Mouse (Mus musculus): ENCODE data around the gene Syf2.
"Not testable (repeated sequence)": the region's sequence is repeated elsewhere in the genome, so short reads cannot be mapped to it uniquely, and the experiment has no call there.

The Syf2 gene

DNA sequence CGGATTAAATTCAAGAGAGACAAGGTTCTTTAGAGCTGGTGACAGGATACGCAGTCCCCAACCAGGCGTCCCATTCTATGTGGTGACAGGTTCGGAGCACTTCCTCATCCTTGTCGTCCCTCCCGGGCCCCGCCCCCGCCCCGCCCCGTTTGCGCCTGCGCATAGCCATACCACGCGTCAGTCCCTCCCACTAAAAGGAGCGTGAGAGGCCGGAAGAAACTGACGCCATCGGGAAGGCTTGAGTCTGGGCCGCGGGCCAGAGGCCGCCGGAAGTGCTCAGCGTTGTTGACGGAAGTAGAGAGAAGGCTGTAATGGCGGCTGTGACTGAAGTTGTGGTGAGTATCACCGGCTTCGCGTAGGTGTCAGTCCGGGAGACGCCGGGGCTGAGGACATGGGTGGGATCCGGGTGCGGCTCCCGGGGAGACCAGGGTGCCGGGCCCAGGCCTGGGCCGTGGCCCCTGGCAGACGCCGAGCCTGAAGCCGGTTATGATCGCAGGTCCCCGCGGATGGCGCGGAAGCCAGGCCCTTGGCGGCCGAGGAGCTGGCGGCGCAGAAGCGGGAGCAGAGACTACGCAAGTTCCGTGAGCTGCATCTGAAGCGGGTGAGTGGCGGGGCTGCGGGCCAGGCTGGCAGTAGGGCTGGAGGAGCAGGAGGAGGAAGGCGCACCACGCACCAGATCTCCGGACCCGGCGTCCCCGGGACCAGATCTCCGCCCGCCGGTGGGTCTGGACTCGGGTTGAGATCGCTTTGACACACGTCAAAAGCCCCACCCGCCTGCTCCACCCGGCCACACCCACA, at the start of gene Syf2:
Gene Syf2, plus strand, starts transcription at position 215 of the 798 bp plus-strand sequence.
- DNase-seq (ENCODE audit: low spot score): peak; percentile 97

GRCm38 (mm10) chr4:134883266-134883665, 47.4 kb upstream of the Syf2 start:
- peak; percentile 69 for DNase-seq (ENCODE audit: low spot score)

DNA sequence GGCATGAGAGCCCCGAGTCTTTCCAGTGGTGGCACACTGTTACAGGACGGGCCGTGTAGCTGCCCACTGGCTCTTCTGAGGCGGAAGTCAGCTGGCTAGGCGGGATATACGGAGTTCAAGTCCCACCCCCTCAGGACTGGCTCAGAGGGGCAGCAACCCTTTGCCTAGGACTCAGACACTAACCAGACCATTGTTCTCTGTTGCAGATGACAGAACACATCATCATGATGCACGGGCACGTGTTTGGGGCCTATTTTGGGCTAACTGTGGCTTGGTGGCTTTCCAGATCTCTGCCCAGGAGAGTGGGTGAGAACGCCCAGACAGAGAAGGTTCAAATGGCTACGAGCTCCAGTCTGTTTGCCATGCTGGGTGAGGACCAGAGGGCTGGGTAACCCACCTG, 46.9 kb upstream of the Syf2 start:
- no peak for DNase-seq (ENCODE audit: low spot score)

- DNase-seq (ENCODE audit: low spot score): no peak
These were observed 46.3 kb upstream of the Syf2 start for GRCm38 (mm10) chr4:134884364-134884763.

DNA sequence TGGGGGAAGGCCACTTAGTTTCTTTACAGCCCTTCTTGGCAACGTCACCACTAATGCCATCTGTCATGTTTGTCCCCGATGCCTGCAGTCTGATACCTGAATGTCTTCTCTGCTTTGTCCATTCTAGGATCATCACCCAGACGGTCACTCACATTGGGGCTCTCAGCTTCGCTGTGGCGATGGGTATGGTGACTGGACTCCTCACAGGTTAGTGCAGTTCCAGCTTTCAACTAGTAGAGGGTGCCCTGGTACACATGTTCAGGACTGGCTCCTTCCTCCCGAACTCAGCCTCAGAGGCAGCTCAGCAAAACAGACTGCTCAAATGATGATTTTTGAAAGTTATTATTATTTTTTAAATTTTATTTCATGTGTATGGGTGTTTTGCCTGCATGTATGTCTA, 38.6 kb upstream of the Syf2 start:
- DNase-seq (ENCODE audit: low spot score): no peak

- DNase-seq (ENCODE audit: low spot score): no peak
These were observed 33.4 kb upstream of the Syf2 start for GRCm38 (mm10) chr4:134897256-134897655.

GRCm38 (mm10) chr4:134901126-134901525, 29.6 kb upstream of the Syf2 start:
- no peak for DNase-seq (ENCODE audit: low spot score)

DNA sequence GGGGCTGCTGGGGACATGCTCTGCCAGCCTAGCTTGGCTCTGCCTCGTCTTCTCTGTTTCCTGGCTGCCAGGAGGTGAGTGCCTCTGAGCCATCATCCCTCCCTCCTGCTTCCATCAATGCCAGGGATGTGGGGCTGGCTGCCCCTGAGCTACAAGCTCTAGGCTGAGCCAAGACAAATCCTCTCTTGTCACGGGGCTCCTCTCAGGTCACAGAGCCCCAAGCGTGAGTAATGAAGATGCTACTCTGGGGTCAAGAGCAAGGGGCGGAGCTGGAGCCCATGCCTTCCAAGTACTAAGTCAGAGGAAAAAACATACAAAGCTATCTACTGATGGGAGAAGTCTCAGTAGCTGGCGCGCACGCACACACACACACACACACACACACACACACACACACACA, 27.7 kb upstream of the Syf2 start:
- no peak for DNase-seq (ENCODE audit: low spot score)

DNA sequence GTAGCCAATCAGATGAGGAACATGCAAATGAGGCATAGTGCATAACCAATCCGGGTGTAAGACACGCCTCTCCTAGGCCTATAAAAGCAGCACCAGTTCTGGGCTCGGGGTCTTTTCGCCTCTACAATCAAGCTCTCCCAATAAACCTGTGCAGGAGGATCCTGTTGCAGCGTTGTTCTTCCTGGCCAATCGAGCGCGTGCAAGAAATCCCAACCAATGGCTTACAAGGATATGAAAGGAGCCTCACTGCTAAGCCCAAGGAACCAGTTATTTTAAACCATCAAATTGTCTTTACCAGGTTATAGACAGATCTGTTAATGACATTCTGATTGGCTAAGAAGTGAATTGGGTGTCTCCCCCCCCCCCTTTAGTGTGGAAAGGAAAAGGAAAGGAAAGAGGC, 19.3 kb upstream of the Syf2 start:
- DNase-seq (ENCODE audit: low spot score): not testable (repeated sequence)

- DNase-seq (ENCODE audit: low spot score): peak; percentile 84
These were observed 17.3 kb upstream of the Syf2 start for GRCm38 (mm10) chr4:134913413-134913812.

- peak; percentile 30 for DNase-seq (ENCODE audit: low spot score)
These were observed 16.4 kb upstream of the Syf2 start for GRCm38 (mm10) chr4:134914122-134914863.

DNA sequence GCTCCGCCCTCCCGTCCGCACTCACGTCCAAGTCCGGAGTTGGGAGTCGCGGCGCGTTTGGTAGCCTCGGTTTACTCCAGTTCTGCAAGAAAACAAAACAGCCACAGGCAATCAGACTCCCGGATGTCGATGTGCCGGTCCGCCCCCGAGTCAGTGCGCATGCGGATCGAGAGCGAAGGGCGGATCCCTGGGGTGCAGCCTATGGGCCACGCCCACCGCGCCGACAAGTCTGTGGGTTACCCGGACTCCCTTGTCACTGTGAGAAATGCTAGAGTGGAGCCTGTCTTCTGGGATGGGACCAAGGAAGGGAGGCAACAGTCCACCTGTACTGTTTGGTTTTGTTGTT, 15.9 kb upstream of the Syf2 start, which contains the start of gene Tmem50a:
Gene Tmem50a, minus strand, starts transcription at position 161 of the 346 bp plus-strand sequence.
- peak; percentile 95 for DNase-seq (ENCODE audit: low spot score)

DNA sequence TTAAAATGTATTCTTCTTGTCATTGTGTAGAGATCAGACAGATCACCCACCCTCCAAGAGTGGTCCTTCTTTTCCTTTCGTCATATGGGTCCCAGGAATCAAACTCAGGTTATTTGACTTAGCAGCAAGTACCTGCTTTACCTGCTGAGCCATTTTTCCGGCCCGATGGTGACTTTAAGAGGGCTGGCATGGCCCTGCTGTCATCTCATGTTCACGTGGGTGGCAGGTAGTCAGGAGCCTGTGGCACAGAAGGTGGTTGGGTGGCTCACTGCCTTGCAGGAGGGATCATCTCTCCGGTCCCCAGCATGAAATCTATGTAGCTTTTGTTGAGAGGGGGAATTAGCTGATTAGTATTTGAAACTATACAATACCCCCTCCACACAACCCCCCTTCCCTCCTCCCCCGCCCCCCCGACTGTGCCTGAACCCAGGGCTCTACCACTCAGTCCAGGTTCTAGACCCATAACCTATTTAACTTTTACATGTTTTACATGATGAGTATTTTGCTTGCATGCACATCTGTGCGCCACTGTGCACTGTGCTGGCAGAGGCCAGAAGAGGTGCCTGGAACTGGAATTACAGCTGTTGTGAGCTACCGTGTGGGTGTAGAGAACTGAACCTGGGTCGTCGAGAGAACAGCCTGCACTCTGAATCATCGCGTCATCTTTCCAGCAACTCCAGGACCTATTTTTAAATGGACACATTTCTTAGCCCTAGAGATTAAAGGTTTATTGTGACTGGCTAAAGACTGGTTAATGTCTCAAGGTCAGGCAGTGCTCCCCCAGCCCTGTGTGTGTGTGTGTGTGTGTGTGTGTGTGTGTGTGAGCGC, 15.3 kb upstream of the Syf2 start:
- no peak for DNase-seq (ENCODE audit: low spot score)

- no peak for DNase-seq (ENCODE audit: low spot score)
These were observed 13.5 kb upstream of the Syf2 start for GRCm38 (mm10) chr4:134917194-134917593.

- DNase-seq (ENCODE audit: low spot score): no peak
These were observed 12.3 kb upstream of the Syf2 start for GRCm38 (mm10) chr4:134918381-134918780.

DNA sequence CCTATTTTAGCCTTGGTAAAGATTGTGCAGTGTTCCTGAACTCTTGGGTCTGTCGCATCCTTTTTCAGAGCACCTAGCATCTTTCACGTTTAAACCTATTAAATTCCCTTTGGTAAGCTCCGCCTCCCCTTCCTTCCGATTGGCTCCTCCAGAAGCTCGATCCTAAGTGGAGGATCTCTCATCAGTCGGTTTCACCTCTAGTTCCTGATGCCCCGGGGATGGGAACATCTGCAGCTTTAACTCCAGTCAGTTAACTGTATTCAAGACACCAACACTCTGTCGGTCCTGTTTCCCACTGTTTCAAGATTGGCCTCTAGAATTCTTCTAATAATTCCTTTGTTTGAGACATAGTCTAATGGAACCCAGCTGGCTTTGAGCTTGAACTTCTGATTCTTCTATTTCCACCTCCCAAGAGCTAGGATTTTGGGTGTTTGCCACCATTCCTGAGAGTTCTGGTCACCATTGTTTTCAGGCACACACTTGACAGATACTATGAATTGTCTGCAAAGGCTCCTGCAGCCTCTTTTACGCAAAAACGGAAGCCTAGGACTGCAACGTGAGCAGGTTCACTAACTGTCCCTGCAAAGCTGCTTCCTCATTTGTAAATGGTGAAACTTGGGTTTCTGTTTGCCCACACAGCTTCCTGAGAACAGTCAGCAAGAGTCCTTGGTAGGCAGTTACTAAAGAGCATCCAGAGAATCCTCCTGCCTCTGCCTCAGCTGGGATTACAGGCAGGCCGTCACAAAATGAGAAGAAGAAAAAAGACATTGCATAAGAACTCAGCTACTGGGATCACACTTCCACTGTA, 10.8 kb upstream of the Syf2 start:
- no peak for DNase-seq (ENCODE audit: low spot score)

DNA sequence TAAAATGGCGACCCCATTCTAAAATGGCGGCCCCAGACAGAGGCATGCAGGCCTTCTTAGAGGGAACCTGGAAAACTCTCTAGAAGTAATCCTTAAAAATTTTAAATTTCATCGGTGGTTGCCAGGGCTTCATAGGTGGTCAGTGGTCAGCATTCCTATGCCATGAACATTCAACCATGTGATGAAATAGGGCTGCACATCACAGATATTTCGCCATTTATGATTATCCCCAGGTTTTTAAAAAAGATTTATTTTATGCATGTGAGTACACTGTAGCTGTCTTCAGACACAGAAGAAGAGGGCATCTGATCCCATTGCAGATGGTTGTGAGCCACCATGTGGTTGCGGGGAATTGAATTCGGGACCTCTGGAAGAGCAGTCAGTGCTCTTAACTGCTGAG, 10.1 kb upstream of the Syf2 start:
- no peak for DNase-seq (ENCODE audit: low spot score)

- DNase-seq (ENCODE audit: low spot score): no peak
These were observed 9.0 kb upstream of the Syf2 start for GRCm38 (mm10) chr4:134921703-134922102.

- no peak for DNase-seq (ENCODE audit: low spot score)
These were observed 8.4 kb upstream of the Syf2 start for GRCm38 (mm10) chr4:134922111-134922924.

DNA sequence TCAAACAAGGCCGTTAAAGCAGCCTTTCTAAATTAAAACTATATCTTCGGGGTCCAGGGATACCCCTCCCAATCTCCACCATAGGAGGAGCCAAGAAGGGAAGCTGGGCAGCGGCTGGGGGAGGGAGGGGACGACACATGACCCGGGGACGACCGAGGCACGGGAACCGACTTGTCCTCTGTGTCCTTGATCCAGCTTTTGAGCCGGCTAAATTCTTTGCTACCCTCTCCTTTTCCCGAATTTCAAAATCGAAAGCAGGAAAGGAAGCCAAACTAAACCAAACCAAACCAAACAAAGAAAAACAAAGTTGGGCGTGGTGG, 7.8 kb upstream of the Syf2 start:
- peak; percentile 85 for DNase-seq (ENCODE audit: low spot score)
